Mouse (Mus musculus): Measurements from ENCODE around the gene Apobec1.

DNA sequence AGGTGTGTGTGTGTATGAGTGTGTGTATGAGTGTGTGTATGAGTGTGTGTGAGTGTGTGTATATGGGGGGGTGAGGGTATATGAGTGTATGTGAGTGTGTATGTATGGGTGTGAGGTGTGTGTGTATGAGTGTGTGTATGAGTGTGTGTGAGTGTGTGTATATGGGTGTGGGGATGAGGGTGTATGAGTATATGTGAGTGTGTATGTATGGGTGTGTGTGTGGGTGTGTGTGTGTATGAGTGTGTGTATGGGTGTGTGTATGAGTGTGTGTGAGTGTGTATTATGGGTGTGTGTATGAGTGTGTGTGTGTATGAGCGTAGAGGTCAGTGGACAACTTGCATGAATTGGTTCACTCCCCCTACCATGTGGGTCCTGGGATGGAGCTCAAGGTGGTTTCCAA is 57.6 kb downstream of the Apobec1 start:
- TF ChIP-seq CTCF (IDR thresholded peaks at IDR 0.05; ENCODE audit: low read depth) = no peak
- no peak for TF ChIP-seq EP300 (IDR thresholded peaks at IDR 0.05; ENCODE audit: low read depth)

Measured in heart, postnatal 0 days (tissue).